Mouse (Mus musculus) 3134 (cell line): Measurements from ENCODE around the gene Wsb2.
A peak's percentile ranks its signal among the peaks of the same experiment; 100 is the strongest.
"Not testable (repeated sequence)": the region's sequence is repeated elsewhere in the genome, so short reads cannot be mapped to it uniquely, and the experiment has no call there.

Experiments
- DNase-seq: peaks from one replicate; pipeline ENCODE4 v3.0.0-alpha.2; 2011; ENCODE audit warnings: low spot score; ENCODE audit not compliant: insufficient read length; ENCODE audit errors: extremely low read depth

Gene Wsb2

DNA sequence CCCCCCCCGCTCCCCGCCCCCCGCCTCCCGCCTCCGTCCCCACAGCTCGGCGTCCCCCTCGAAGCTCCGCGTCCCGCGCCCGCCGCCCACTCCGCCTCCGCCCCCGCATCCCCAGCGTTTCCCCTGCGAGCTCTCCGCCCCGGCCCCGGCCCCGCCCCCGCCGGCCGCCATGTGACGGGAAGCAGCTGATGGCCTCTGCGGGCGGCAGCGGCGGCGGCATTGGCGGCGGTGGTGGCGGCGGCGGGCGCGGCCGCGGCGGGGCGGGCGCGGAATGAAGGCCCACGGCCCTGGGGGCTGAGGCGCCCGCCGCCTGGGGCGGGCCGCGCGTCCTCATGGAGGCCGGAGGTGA lies at the start of gene Wsb2:
TSS of gene Wsb2 (plus strand) at position 176 of the 349 bp plus-strand sequence.
- DNase-seq: no peak

GRCm38 (mm10) chr5:117307699-117308098 lies 49.4 kb upstream of the Wsb2 start:
- peak; percentile 52 for DNase-seq

GRCm38 (mm10) chr5:117313420-117313819 lies 43.7 kb upstream of the Wsb2 start:
- peak; percentile 66 for DNase-seq

- no peak for DNase-seq
Measured at GRCm38 (mm10) chr5:117313909-117314308, 43.2 kb upstream of the Wsb2 start.

DNA sequence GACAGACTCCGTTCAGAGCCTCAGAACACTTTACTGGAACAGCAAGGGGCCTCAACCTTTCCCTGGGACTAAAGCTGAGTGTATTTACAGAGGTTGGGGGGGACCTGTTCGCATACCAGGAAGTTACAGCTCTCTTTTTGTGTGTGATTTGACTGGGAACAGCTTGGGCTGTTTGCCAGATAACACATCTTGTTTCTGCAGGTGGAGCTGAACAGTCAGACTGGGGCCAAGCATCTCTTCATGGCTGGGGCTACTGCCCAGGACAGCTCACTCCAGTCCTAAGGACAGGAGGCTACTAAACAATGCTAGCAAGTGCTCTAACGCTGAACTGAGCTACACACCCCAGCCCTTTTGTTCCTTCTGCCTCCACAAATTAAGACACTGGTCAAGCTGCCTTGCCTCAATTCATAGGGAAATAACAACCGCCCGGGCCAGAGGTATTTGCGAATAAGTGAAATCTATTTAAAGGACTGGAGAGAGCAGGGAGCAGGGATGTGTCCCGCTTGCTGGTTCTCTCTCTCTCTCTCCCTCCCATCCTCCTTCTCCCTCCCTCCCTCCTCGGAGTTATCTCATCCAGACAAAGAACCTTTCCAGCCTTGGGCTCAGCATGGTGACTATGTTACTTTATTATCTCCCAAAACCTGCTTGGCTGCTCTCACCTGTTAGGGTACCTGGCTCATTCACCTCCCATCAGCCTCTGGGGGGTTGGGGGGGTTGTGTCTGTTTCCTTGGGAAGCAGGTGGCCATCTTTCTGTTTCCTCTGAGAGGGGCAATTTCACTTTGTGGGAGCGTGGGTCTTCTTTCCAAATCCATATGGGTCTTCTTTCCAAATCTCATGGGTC lies 42.3 kb upstream of the Wsb2 start:
- DNase-seq: no peak

DNA sequence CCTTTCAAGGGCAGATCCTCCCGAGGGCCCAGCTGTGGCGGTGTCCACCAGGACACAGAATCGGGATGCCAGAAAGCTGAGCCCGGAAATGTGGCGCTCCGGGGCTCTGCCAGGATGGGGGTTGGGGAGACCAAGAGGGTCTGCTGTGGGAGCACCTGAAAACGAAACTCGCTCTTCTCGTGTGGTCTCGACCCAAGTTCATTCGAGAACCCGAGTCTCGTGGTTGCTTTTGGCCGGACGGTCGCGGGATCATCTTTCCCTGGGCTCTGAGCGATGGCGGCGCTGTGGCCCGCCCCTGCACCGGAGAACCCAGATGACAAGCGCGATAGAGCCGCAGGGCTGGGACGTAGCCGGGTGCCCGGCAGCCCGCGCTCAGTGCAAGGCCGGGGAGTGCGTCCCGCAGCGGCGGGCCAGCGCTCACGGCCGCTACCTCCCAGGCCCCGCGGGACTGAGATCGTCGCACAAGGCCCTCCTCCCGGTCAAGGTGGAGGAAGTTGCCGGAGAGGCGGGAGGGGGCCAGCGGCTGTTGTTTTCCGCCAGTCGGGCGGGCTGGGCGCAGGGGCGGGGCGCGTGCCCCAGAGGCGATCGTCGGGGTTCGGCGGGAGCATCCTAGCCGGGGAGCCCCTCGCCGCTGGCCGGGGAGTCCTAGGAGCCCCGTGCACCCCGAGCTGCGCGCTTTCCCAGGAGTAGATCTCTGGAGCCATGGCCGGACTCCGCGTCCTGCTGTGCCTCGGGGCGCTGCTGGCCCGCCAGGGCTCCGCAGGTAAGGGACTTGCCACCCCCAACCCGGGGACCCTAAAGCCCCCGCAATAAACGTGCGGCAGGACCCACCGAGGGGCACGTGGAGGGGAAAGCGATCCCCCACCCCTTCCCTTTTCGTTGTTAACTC lies 38.1 kb upstream of the Wsb2 start, which contains the start of gene Vsig10:
TSS of gene Vsig10 (plus strand) at position 343 of the 889 bp plus-strand sequence.
- peak; percentile 81 for DNase-seq

DNA sequence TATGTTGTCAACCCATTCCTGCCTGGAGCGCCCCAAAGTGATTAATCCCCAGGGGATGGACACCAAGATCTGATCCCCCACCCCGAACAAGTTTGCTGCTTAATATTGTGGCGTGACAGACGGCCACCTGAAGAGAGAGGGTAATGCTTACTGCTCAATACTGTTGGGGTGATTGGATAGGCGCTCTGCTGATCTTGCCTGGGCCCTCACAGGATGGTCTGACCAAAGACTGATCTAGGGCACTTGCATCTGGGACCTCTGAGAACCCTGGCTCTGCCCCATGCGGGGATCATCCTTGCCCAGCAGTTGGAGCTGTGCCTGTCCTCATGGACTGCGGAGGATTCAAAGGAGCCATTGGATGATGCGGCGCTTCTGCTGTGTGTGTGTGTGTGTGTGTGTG lies 33.4 kb upstream of the Wsb2 start:
- no peak for DNase-seq

GRCm38 (mm10) chr5:117326408-117326807 lies 30.7 kb upstream of the Wsb2 start:
- no peak for DNase-seq

DNA sequence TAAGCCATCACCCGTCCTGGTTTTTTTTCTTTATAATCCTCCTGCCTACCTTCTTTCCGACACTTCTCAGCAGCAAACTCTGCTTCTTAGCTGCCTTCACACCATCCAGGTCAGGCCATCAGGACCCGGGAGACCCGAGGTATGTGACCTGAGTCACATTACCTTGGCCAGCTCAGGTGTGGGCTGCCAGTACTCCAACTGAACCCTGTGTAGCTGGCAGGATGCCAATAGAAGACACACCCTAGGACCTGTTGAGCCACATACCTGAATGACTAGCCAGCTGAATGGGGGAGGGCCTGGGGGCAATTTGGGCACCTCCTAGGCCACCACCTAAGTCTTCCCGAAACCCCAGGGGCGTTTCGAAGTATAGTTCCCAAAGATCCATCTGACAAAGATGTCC lies 26.6 kb upstream of the Wsb2 start:
- no peak for DNase-seq

DNA sequence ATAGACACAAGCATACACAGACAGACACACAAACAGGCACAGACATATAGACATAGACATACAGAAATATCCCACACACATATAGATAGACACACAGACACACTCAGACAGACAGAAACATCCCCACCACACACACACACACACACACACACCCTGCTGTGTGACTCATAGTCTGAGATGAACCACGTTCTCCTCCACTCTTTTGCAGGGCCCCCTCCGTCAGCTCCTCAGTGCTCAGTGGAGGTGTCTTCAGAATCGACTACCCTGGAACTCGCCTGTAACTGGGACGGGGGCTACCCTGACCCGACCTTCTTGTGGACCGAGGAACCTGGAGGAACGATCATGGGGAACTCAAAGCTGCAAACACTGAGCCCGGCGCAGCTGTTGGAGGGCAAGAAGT lies 19.1 kb upstream of the Wsb2 start:
- DNase-seq: no peak

DNA sequence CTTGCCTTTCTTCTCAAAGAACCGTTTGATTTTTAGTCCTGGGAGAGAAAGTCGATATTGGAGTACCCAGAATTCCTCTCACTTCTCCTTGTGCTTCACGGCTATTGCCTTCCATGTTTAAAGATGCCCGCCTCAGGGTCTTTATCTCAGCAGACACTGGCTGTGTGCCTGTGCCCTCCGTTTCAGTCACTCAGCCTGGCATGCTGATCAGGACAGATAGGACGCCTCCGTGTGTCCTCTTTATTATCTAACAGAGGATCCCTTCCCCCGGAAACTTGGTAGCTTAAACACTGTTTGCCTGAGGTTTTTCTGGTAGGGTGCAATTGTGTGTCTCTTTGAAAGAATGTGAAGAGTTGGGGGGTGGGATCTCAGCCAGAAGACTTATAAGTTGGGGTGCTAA lies 18.6 kb upstream of the Wsb2 start:
- DNase-seq: no peak

DNA sequence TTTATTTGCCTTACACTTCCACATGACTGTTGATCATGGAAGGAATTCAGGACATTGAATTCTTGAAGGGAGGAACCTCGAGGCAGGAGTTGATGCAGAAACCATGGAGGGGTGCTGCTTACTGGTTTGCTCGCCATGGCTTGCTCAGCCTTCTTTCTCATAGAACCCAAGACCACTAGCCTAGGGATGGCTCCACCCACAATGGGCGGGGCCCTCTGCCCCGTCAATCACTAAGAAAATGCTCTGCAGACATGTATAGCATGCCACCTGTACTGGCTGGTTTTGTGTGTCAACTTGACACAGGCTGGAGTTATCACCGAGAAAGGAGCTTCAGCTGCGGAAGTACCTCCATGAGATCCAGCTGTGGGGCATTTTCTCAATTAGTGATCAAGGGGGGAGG lies 17.0 kb upstream of the Wsb2 start:
- DNase-seq: no peak

GRCm38 (mm10) chr5:117341896-117342295 lies 15.2 kb upstream of the Wsb2 start:
- DNase-seq: no peak

DNA sequence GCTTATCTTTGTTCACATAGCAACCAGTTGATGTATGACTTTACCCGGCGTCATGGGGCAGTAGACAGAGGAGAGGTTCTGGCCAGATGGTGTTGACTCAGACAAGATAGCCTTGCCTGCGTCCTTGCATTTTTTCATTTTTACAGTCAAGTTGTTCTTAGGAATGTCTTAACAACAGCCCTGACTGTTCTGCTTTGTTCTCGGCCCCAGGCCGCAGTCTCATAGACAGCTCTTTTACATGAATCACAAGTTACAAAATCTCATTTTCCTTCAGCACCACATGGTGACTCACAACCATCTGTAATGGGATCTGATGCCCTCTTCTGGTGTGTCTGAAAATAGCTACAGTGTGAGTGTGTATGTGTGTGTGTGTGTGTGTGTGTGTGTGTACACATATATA lies 12.6 kb upstream of the Wsb2 start:
- DNase-seq: not testable (repeated sequence)

DNA sequence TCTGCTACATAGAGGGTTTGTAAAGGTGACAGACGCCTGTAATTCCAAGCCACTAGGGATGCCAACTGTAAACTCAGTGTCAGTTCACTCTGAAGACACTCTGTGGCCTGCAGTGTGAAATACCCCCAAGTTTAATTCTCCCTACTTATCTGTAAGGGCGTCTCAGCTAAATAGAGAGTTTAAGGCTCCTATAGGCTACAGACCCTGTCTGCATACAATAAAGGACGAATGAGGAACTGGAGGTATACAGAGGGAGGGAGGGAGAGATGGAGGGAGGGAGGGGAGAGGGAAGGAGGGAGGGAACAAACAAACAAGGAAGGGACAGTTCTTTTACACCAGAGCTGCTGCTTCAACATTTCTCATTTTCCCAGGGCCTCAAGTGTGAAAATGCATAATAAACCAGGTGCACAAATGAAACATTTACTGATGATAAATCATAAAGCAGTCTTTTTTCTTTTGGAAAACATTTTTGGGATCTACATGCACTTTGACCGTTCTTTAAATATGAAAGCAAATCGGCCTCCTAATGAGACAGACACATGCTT lies 11.6 kb upstream of the Wsb2 start:
- no peak for DNase-seq

DNA sequence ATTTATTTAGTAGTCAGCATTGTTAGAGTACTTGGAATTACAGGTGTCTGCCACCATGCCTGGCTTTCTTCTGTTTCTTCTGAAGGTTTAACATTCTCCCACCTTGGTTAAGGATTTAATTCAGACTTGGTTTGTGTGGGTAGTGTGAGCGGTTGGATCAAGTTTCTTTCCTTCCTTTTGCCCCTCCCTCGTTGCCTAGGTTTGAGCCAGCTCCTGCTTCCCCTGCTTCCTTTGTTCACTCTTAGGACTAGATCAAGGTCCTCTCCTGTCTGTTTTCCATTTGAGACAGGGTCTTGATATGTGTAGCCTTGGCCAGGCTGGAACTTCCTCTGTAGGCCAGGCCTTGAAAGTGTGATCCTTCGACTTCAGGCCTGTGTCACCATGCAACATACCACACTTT lies 10.8 kb upstream of the Wsb2 start:
- no peak for DNase-seq

GRCm38 (mm10) chr5:117347011-117347410 lies 10.1 kb upstream of the Wsb2 start:
- no peak for DNase-seq

DNA sequence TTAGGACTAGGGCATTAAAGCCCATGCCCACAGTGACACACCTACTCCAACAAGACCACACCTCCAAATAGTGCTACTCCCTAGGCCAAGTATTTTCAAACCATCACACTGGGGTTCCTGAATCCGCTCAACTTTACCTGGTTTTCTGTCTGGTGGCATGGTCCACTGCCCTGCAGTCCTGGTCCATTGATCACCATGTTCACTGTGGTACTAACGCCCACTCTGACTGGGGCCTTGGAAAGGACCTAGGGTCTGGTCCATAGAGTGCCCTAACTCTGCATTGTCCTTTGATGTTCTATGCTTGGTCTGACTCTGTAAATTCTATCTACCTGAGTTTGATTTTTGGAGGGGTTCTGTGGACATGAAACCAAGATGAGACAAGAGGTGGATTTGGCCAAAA lies 9.3 kb upstream of the Wsb2 start:
- DNase-seq: no peak

DNA sequence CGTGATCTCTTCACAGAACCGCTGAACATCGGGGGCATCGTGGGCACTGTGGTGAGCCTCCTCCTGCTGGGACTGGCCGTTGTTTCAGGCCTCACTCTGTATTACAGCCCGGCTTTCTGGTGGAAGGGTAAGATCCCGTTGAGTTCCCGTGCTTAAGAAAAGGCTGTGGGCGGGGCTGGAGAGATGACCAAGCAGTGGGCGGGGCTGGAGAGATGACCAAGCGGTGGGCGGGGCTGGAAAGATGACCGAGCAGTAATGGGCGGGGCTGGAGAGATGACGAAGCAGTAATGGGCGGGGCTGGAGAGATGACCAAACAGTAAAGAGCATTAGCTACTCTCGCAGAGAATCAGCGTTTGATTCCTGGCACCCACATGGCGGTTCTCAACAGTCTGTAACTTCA lies 8.8 kb upstream of the Wsb2 start:
- DNase-seq: peak; percentile 48

GRCm38 (mm10) chr5:117354121-117354520 lies 3.0 kb upstream of the Wsb2 start:
- DNase-seq: no peak

- no peak for DNase-seq
Measured at GRCm38 (mm10) chr5:117355648-117356303, 1.3 kb upstream of the Wsb2 start.
